Mouse (Mus musculus) ES-E14 (cell line): ENCODE results near the gene Zc3h4.

Source experiments
- CHD2 ChIP-seq: IDR thresholded peaks from 2 replicates; pipeline ENCODE4 v1.6.1; 2014; ENCODE audit warnings: mild to moderate bottlenecking, low read depth, low read length, inconsistent platforms
- HCFC1 ChIP-seq: IDR thresholded peaks from 2 replicates; pipeline ENCODE4 v1.6.1; 2012; ENCODE audit warnings: low read length, inconsistent platforms, borderline replicate concordance; ENCODE audit not compliant: insufficient read depth
- MAFK ChIP-seq: IDR thresholded peaks from 2 replicates; pipeline ENCODE4 v1.6.1; 2014; ENCODE audit warnings: mild to moderate bottlenecking, low read depth, low read length, inconsistent platforms; ENCODE audit not compliant: insufficient read depth
- ZC3H11A ChIP-seq: IDR thresholded peaks from 2 replicates; pipeline ENCODE4 v1.6.1; 2012; ENCODE audit warnings: low read depth, mild to moderate bottlenecking, inconsistent platforms, low read length, borderline replicate concordance
- ZNF384 ChIP-seq: IDR thresholded peaks from 2 replicates; pipeline ENCODE4 v1.6.1; 2012; ENCODE audit warnings: low read depth, low read length, inconsistent platforms

- TF ChIP-seq CHD2 (no peak), ZNF384 (no peak), MAFK (no peak), HCFC1 (no peak), ZC3H11A (no peak)
These were observed 36.4 kb upstream of the Zc3h4 start for GRCm38 (mm10) chr7:16364319-16364718.
